Mouse (Mus musculus) urinary bladder, adult 2 months (tissue): ENCODE data around the gene Mtfmt. TPM values are rescaled to one million over a fixed set of nuclear protein-coding genes. Genes with fewer than 3 reads are reported as not detected.

Experiments
- DNase-seq: peaks from one replicate; pipeline ENCODE4 v3.0.0; 2022; ENCODE audit warnings: low spot score
- polyA plus RNA-seq: library from polyadenylated mRNA; depleted of rRNA; stranded (reverse); fragments of >200 nt; gene quantifications from 2 replicates; pipeline ENCODE4 v1.2.3, GENCODE M21; 2012; rRNA removed

Mtfmt gene
- 19.2 and 21.9 TPM in 2 replicates for polyA plus RNA-seq

DNA sequence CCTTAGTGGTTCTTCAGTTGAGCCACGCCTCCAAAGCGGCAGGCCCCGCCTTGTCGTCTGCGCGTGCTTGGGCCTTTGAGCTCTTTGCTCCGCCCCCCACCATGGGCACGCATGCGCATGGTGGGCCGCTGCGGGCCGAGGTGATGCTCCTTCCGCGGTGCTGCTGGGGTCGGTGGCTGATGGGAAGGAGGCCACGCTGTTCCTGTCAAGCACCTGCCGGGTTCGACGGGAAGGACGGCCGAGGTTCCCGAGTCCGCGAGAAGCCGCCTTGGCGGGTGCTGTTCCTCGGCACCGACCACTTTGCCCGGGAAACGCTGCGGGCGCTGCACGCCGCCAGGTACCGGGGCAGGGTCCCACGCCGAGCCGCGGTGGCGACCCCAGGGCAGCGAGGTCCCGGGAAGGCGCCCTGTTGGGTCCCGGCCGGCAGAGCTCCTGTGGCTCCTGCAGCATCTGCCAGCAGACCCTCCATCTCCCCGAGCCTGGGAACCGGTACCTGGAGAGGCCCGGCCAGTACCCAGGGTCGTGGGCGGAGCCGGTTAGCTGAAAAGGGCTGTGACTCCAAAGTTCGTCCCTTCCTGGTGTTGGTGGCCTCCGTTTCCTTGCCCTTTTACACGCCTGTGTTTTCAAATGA is at the start of gene Mtfmt:
Gene Mtfmt, plus strand, starts transcription at position 112 of the 631 bp plus-strand sequence.
- DNase-seq: peak; percentile 81

DNA sequence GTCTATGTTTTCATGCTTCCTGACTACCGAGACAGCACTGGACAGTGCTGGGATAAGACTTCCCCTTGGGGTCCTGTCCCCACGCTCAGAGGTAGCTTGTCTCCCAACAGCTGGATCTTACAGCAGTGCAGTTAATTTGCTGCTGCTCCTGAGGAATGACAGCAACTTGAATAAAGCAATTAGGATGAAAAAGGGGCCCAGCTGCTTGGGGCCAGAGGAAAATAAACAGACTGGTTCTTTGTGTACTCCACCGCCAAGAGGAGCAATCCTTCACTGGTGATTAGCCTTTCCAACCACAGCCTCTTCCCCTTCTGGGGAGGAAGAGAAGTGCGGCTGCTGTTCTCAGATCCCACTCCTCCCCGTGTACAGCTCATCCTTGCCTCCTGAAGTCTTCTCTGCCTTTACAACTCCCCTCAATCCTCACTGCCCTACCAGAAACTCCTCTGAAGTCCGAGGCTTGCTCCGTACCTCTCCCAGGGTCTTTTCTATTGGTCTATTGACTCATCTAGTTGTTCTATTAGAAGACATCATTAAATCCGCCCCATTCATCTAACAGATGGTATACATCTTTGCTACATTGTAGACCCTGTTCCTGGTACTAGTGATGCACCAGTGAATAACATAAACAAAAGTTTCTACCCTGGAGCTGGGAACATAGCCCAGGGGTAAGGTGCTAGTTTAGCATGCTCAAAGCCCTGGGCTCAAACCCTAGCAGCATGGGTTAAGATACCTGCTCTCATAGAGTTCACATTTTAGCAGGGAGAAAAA is 49.0 kb upstream of the Mtfmt start:
- no peak for DNase-seq

DNA sequence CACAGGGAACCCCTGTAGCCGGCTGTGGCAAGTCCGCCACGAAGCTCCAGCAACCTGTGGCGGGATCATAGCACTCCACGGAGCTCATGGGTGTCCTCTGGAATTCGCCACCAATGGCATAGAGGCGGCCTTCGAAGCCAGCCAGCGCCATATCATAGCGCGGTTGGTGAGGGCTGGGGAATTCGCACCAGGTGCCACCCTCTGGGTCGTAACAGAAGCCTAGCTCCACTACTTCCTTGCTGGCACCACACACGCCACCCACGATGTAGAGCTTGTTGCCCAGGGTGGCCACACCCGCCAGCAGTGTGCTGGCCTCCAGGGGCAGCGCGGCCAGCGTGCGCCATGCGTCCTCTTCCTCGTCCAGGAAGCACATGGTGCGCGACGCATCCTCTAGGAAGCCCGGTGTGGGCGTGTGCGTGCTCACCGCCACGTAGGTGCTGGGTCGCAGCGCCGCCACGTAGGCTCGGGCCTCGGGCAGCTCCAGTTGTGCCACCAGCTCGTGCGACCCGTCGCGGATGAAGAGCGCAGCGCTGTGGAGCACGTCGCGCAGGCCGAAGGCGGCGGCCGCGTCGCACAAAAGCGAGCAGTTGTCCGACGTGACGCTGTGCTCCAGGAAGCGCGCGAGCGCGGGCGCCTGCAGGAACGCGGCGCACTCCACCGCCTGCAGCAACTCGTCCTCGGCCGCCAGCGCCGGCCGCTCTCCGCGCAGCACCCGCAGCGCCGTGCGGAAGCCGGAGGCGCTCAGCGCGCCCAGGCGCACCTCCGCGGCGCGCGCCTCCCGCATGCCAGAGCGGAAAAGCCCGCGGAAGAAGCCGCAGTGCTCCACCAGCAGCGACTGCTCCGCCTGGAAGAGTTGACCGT is 44.6 kb upstream of the Mtfmt start:
- no peak for DNase-seq

DNA sequence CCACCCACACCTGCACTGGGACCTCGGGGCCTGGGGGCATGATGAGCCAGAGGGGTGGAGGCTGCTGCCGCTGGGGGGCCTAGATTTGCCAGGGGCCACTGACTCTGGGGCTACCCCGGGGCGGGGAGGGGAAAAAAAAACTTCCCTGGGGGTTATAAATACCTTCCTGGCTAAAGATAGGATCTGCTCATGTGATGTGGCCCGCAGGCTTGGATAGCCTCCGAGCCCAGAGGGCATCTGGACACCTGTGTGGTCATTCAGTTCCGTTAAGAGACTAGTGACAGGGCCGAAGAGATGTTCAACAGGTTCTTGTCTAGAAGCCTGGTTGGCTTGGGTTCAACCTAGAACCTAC is 44.0 kb upstream of the Mtfmt start, which contains the start of gene Kbtbd13:
Gene Kbtbd13, minus strand, starts transcription at position 40 of the 352 bp plus-strand sequence.
- no peak for DNase-seq

DNA sequence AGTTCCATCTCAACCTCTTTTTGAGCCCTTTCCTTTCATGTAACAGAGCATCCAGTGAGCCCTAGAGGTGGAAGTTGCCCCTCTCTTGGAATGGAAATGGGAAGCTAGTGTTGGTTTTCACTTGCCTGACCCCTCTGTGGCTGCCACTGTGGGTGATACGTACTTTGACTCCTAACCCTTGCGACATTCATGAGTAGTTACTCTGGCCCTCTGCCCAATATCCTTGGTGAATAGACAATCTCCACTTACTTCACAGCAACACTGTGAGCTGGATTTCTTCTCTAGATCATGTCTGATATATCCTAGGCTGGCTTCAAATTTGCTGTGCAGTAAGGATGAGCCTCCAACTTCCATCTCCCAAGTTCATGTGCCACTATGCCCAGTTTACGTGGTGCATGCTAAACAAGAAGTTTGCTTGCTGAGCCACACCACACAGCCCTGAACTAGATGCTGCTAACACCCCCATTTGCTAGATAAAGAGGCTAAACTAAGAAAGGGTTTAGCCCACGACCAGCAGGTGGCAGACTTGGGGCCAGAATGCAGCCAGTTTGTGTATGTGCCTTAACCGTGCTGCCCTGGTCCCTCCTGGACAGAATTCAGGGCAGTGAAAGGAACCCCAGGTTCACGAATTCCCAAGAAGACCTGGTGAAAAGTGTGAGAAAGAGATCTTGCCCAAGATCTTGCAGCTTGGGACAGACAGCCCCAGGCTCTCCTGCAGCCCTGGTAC is 42.8 kb upstream of the Mtfmt start:
- DNase-seq: no peak

DNA sequence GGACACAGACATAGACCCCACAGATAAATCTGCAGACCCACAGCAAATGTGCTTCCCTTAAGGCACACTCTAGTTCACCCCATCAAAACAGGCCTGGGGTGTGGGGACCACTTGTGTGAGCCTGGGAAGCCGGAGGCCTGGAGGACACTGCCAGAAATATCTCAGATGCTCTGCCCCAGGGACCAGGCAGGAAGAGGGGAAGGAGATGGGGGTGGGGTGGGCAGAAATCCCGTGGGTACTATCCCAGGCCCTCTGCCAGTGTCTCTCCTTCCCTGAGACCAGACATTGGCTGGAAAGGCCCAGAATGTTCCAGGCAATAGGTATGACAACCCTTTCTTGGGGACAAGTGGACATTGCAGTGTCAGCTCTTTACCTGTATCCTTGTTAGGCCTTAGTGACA is 42.0 kb upstream of the Mtfmt start:
- DNase-seq: no peak

DNA sequence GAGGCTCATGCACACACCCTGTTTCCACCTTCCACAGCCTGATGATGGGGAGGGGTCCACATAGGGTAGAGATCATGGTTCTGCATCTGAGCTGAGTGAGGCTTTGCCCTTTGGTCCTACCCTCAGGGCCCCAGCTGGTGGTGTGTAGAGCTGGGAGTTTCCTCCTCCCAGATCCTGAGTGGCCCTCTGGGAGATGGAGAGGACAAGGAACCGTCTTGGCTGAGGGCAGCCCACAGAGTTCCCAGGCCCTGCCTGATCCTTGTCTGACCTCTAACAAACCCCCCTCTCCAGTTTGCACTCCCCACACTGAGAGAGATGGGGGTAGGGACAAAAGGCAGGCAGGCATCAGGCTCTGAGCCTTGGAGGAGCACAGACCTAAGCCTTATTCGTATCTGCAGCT is 41.2 kb upstream of the Mtfmt start:
- no peak for DNase-seq

DNA sequence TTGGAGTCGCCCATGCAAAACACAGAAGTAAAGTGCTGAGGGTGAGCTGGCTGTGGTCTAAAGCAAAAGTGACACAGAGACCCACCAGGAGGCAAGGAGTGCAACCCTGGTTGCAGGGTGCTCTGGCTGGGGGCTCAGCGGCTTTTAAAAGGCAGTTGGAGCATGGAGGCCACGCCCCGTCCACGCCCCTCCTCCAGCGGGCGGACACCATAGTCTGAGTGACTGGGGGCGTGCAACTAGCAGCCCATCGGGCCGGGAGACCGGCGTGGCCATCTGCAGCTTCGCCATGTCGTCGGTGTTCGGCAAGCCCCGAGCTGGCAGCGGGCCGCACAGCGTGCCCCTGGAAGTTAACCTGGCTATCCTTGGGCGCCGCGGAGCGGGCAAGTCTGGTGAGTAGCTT is 37.3 kb upstream of the Mtfmt start, which contains the start of gene Rasl12:
Gene Rasl12, plus strand, starts transcription at position 228 of the 400 bp plus-strand sequence.
- DNase-seq: peak; percentile 41

DNA sequence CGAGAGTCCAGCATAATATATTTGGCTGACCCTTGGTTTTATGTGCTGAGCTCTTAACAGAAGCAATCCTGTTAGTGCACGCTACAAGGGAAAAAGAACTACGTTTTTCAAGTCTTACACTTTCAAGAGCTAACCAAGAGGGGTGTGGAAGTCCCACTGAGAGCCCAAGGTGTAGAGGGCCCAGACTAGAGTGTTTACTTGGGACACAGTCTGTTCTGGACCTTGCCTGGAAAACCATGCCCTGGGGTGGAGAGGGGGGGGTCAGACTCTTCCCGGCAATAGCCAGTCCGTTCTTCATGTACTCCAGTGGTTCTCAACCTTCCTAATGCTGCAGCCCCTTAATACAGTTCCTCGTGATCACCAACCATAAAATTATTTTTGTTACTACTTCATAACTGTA is 35.6 kb upstream of the Mtfmt start:
- DNase-seq: no peak

DNA sequence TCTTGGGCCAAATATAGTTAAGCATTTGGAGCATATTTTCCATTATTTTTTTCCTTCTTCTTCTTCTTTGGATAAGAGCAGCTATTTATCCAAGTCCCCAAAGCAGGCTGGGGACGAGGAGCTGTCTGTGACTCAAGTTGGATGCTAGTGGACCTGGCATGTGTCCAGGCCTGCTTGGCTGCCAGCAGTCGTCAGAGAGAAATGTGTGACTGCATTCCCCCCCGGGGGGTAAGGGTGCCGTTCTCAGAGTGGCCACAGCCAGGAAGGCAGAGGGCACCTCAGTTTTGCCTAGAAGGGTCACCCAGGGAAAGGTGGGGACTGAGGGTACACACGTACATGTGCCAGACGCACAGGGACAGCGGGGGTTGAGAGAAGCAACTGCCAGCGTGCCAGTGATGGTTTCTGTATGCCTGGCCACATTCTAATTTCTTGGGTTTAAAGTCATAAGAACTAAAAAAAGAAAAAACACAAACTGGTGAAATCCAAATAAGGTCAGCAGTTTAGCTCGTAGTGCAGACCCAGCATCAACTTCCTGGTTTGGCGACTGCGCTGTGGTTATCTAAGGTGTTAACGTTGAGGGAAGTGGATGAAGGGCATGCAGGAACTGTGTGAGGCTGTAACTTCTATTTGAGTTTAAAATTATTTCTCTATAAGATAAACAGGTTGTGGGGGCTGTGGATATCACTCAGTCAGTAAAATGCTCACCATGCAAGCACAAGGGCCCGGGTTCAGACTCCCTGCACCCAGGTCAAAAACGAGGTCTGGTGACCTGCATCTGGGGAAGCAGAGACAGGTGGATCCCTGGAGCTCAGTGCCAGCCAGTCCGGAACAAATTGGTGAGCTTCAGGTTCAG is 31.0 kb upstream of the Mtfmt start:
- peak; percentile 46 for DNase-seq

DNA sequence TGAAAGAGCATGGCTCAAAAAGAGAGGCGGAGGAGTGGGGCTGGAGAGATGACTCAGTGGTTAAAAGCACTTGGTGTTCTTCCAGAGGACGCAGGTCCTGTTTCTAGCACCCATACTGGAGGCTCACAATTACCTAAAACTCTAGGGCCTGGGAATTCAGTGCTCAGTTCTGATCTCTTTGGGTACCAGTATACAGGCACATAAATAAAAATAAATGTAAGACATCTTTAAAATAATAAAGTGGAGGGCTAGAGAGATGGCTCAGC is 30.5 kb upstream of the Mtfmt start:
- DNase-seq: no peak

DNA sequence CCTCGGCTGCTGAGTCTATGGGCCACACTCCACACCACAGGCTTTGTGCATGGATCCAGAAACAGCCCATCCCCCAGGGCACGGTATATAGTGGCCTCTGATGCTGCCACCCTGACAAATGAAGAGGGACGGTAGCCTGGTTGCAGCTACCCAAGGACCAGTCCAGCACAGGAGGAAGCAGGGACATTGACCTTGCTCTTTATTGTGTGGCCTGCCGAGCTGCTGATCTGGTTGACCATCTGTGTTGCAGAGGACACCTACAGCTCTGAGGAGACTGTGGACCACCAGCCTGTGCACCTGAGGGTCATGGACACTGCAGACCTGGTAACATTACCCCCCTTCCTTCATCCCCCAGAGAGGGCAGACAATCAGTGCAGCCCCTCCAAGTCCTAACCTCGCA is 28.3 kb upstream of the Mtfmt start:
- no peak for DNase-seq

DNA sequence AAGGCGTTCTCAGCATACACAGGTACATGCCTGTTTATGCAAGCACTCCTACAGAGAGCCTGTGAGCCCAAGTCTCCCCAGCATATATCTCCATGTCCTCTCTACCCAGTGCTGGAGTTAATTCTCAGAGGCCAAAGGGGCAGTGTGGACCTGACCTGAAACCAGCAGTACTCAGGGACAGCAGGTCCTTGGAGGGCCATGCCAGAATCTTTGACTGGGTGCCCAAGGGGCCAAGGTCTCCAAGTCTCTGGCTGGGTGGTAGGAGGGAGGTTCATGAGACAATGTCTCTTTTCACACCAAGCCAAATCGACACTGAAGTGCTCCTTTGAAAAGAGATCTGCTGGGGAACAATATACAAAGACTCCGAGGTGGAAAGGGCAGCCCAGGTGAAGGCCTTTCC is 27.7 kb upstream of the Mtfmt start:
- no peak for DNase-seq

DNA sequence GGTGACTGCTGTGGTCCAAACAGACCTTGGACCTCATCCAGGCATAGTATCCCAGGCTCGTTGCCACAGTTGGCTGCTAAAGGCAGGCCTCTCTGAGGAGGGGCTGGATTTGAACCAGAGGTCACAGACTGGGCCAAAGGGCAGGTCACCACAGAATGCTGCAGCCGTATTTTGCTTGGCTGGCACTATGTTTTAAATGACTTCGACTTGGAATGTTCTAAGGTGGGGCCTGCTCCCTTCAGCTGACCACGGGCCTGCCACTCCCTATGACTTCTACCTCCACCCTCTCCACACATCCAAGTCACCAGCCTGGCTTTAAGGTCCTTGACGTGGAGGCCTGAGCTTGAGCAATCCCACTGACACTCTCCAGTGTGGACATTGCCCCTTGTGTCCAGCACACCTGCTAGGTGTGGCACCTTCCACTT is 26.7 kb upstream of the Mtfmt start:
- DNase-seq: no peak

DNA sequence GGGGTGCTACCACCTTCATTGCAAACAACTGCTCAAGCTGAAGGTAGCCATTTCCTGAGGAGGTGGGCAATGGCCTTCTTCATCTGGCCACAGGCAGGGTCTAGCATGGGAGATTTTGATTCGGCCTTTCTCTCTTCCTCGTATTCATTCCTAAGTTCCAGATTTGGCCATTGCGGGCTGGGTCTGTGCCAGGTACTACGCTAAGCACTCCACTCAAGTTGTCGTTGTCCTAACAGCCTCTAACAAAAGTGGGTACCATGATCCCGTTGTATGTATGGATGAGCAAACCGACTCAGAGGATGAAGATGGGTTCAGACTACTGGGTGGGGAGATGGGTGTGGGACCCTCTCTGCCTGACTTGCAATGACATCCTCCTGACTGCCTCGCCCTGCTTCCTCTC is 25.2 kb upstream of the Mtfmt start:
- no peak for DNase-seq

DNA sequence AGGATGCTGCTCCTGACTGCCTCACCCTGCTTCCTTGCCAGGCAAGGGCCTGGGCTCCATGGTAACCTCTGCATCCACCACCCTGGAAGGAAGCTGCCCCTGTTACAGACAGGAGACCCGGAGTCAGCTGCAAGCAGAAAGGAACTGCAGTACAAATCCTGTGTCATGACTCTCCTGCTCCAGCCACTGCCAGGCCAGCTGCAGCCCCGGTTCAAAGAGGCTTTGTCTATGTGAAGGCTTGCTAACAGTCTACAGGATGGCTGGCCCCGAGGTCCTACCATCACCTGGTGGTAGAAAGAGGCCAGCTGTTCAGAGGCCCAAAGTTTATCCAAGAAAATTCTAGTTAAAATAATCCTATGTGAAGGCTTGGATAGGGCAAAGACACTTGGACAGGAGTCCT is 24.3 kb upstream of the Mtfmt start:
- no peak for DNase-seq

DNA sequence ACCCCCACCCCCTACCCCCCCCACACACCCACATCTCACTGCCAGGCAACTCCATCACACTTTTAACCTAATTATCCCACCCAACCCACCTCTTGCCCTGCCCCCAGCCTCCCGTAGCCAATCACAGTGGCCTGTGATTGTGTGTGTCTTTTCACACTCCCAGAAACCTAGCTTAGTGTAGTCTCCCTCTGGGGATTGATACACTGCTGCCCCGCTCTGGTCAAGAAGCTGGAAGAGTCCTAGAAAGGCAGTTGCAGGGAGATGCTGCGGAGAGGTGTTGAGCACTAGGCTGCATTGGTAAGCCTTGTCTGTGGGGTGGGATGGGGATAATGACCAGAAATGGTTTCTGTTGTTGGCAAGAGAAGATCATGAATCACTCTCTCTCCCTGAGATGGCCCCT is 17.8 kb upstream of the Mtfmt start:
- DNase-seq: no peak

DNA sequence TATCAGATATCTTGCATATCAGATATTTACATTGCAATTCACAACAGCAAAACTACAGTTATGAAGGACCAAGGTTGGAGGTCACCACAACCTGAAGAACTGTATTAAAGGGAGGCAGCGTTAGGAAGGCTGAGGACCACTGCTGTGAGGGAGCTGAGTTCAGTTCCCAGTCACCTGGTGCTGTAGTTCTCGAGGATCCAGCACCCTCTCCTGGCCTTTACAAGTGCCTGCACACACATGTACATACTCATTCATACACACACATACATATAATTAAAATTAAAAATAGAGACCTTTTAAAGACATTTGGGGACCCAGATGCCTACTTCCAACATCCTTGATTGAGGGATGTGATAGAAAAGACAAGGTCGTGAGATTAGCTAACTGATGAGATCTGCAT is 15.9 kb upstream of the Mtfmt start:
- DNase-seq: no peak

DNA sequence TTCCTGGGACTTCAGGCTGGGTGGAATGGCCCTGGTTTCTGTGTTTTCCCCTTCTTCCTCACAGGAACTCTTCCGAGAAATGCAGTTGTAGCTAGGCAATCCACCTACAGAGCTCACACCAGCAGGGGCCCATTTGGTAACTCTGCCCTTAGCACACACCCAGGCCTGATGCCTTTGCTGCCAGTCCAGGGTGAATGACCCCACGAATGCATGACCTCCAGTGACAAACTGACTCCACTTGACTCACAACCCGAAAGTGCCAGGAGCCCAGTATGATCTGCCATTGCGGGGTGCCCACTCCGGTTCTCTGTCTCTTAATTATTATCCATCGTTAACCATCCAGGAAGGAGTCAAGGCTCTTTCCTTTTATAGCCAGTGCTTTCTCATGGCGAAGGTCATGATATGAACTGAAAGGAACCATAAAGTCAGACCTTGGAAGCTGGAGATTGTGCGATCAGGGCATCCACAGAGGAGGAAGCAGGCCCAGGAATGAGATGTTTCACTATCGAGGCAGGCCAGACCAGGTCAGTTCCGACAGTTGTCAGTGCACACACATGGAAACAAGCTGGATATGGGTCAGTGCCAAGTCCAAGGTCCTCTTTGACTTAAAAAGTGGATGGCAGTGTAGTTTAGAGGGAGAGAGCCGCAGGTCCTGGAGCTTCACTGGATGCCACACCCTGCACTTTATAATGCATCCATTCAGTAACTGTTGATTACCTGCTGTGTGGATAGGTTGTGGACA is 12.7 kb upstream of the Mtfmt start, which contains the start of gene Slc51b:
Gene Slc51b, minus strand, starts transcription at position 196 of the 742 bp plus-strand sequence.
- DNase-seq: no peak

DNA sequence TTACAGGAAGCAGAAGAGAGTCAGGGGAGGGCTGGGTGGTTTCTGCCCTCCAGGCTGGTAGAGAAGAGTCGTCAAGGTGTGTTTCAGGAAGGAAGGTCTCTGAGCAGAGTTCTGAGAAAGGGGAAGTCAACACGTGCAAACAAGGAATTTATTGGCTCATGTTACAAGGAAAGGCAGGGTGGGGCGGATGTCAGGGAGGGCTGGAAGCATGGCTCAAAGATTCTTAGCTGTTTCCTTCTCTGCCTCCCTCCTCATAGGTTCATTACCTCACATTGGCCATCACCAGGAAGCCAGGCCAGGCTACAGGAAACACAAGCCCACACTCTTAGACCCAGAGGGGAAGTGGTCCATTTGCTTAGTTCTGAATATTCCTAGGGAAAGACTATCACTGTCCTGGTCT is 11.2 kb upstream of the Mtfmt start:
- DNase-seq: no peak
